Mouse (Mus musculus): ENCODE measurements around the gene Acadvl. TPM values are rescaled to one million over a fixed set of nuclear protein-coding genes. Genes with fewer than 3 reads are reported as not detected.

Gene Acadvl
- total and polyA plus RNA-seq, 3 experiments = 92.5 to 123 TPM; not detected in 1

DNA sequence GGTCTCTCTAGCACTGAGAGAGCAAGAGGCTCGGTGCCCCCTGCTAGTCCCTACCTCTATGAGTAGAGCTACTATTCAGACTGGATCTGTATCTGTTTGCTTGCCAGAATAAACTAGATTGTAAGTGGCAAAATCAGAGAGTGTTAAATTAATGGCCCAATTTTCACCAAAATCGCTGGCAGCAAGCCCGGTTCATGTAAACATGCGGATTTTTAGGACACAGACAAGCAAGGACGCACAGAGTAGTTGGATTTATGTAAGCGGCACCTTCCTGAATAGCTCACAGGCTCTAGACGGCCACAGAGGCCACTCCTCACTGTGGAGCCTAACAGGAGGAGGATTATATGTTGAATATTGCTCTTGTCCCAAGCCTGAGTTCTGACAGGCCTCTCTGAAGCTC, 37.9 kb upstream of the Acadvl start:
- H3K27me3 ChIP-seq (ENCODE audit: control insufficient read depth in 1 of 2, insufficient read depth in 2 of 2, low read length in 2 of 2) = no peaks in the 10 kb centered on the region; a peak in 1 of 4 replicates
- no peak for TF ChIP-seq UBTF (IDR thresholded peaks at IDR 0.05; ENCODE audit: borderline replicate concordance, insufficient read depth, low read depth, low read length)
- TF ChIP-seq TAL1 (IDR thresholded peaks at IDR 0.05; ENCODE audit: low read length) = no peak
- no peak for TF ChIP-seq RCOR1 (IDR thresholded peaks at IDR 0.05; ENCODE audit: low read depth, low read length)
- no peak for TF ChIP-seq ELF1 (IDR thresholded peaks at IDR 0.05; ENCODE audit: low read depth, low read length)
- TF ChIP-seq KAT2A (conservative IDR thresholded peaks at IDR 0.05; ENCODE audit: low read depth, low read length) = no peak
- TF ChIP-seq JUND (IDR thresholded peaks at IDR 0.05; ENCODE audit: low read depth, low read length) = no peak
- no peak for TF ChIP-seq POLR2A (IDR thresholded peaks at IDR 0.05; ENCODE audit: control insufficient read depth in 1 of 2, insufficient read depth in 1 of 2, low read depth in 1 of 2, low read length in 2 of 2, poor library complexity in 1 of 2)
- no peak for TF ChIP-seq EP300 (IDR thresholded peaks at IDR 0.05; ENCODE audit: low read depth in 1 of 2, low read length in 2 of 2)
- TF ChIP-seq MAFK (IDR thresholded peaks at IDR 0.05; ENCODE audit: borderline replicate concordance, low read depth, low read length) = no peak
- no peak for TF ChIP-seq NELFE (IDR thresholded peaks at IDR 0.05; ENCODE audit: low read depth, low read length)
- no peak for TF ChIP-seq E2F4 (IDR thresholded peaks at IDR 0.05; ENCODE audit: borderline replicate concordance, low read depth, low read length)
- TF ChIP-seq ETS1 (IDR thresholded peaks at IDR 0.05; ENCODE audit: low read depth, low read length) = no peak
- H3K9ac ChIP-seq (ENCODE audit: control insufficient read depth, low read depth, low read length, poor library complexity, severe bottlenecking) = no peak overlapping the region
- H3K27ac ChIP-seq (ENCODE audit: control insufficient read depth, low read depth, low read length) = no peak overlapping the region
- no peak overlapping the region for H3K4me3 ChIP-seq (ENCODE audit: control insufficient read depth in 1 of 2, insufficient read depth in 1 of 2, low read depth in 2 of 2, low read length in 2 of 2)
- no peaks in the 10 kb centered on the region for H3K4me1 ChIP-seq (ENCODE audit: control insufficient read depth in 1 of 2, insufficient read depth in 2 of 2, low read length in 2 of 2)
- H3K9me3 ChIP-seq (replicated peaks; ENCODE audit: insufficient read depth, low read length) = no peaks in the 10 kb centered on the region
- H3K36me3 ChIP-seq (ENCODE audit: control insufficient read depth in 1 of 2, insufficient read depth in 2 of 2, low read length in 2 of 2) = no peaks in the 10 kb centered on the region
- DNase-seq (ENCODE audit: low read depth, low spot score) = no peak
- H3K79me2 ChIP-seq (ENCODE audit: control insufficient read depth, insufficient read depth, low read length, poor library complexity) = no peaks in the 10 kb centered on the region

DNA sequence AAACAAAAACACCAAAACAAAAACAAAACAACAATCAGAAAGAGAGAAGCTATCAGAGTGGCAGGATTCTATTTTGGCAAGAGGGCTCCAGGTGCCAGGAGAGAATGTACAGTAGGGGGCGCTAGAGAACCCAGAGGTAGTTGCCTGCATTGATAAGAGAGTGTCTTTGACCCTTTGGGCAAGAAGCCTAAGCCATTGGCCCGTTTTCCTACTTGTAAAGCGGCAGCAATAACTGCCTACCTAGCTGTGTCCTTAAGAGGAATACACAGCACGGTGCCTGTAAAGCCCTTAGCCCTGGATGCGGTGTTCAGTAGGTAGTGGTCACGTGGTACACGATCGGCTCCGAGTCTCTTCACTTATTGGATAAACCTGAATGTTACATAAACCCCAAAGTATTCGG, 34.6 kb upstream of the Acadvl start:
- peak; percentile 45 for DNase-seq (ENCODE audit: low read depth, low spot score)
- Histone ChIP-seq H3K27ac (ENCODE audit: control insufficient read depth, low read depth, low read length) (no peak overlapping the region), H3K4me1 (ENCODE audit: control insufficient read depth in 1 of 2, insufficient read depth in 2 of 2, low read length in 2 of 2) (no peaks in the 10 kb centered on the region), H3K9me3 (replicated peaks; ENCODE audit: insufficient read depth, low read length) (no peaks in the 10 kb centered on the region), H3K4me3 (ENCODE audit: control insufficient read depth in 1 of 2, insufficient read depth in 1 of 2, low read depth in 2 of 2, low read length in 2 of 2) (no peak overlapping the region), H3K36me3 (ENCODE audit: control insufficient read depth in 1 of 2, insufficient read depth in 2 of 2, low read length in 2 of 2) (no peaks in the 10 kb centered on the region), H3K79me2 (ENCODE audit: control insufficient read depth, insufficient read depth, low read length, poor library complexity) (no peaks in the 10 kb centered on the region), H3K27me3 (ENCODE audit: control insufficient read depth in 1 of 2, insufficient read depth in 2 of 2, low read length in 2 of 2) (no peaks in the 10 kb centered on the region; a peak in 1 of 4 replicates), H3K9ac (ENCODE audit: control insufficient read depth, low read depth, low read length, poor library complexity, severe bottlenecking) (no peak overlapping the region)
- TF ChIP-seq CTCF (IDR thresholded peaks at IDR 0.05 in 2 of 3, conservative IDR thresholded peaks at IDR 0.05 in 1 of 3; ENCODE audit: control insufficient read depth in 1 of 3, insufficient read depth in 1 of 3, low read depth in 2 of 3, low read length in 3 of 3, poor library complexity in 1 of 3, severe bottlenecking in 1 of 3) (peak; percentile 60 to 72 (median 61)), MAFK (IDR thresholded peaks at IDR 0.05; ENCODE audit: borderline replicate concordance, low read depth, low read length) (no peak)

- DNase-seq (ENCODE audit: low read depth, low spot score) = no peak
- Histone ChIP-seq H3K4me3 (ENCODE audit: control insufficient read depth in 1 of 2, insufficient read depth in 1 of 2, low read depth in 2 of 2, low read length in 2 of 2) (no peak overlapping the region), H3K9me3 (replicated peaks; ENCODE audit: insufficient read depth, low read length) (no peaks in the 10 kb centered on the region), H3K27ac (ENCODE audit: control insufficient read depth, low read depth, low read length) (no peak overlapping the region), H3K79me2 (ENCODE audit: control insufficient read depth, insufficient read depth, low read length, poor library complexity) (no peaks in the 10 kb centered on the region), H3K4me1 (ENCODE audit: control insufficient read depth in 1 of 2, insufficient read depth in 2 of 2, low read length in 2 of 2) (no peaks in the 10 kb centered on the region), H3K36me3 (ENCODE audit: control insufficient read depth in 1 of 2, insufficient read depth in 2 of 2, low read length in 2 of 2) (no peaks in the 10 kb centered on the region), H3K9ac (ENCODE audit: control insufficient read depth, low read depth, low read length, poor library complexity, severe bottlenecking) (no peak overlapping the region), H3K27me3 (ENCODE audit: control insufficient read depth in 1 of 2, insufficient read depth in 2 of 2, low read length in 2 of 2) (no peaks in the 10 kb centered on the region; a peak in 1 of 4 replicates)
- no peak for TF ChIP-seq BHLHE40 (IDR thresholded peaks at IDR 0.05; ENCODE audit: borderline replicate concordance, low read depth, low read length)
- TF ChIP-seq GABPA (IDR thresholded peaks at IDR 0.05; ENCODE audit: low read depth, low read length) = no peak
- no peak for TF ChIP-seq POLR2AphosphoS2 (IDR thresholded peaks at IDR 0.05; ENCODE audit: low read length)
- TF ChIP-seq POLR2AphosphoS5 (IDR thresholded peaks at IDR 0.05; ENCODE audit: borderline replicate concordance, low read depth, low read length) = no peak
- no peak for TF ChIP-seq SIN3A (IDR thresholded peaks at IDR 0.05; ENCODE audit: low read length)
- TF ChIP-seq TBP (IDR thresholded peaks at IDR 0.05; ENCODE audit: low read depth, low read length) = no peak
- TF ChIP-seq NELFE (IDR thresholded peaks at IDR 0.05; ENCODE audit: low read depth, low read length) = no peak
- no peak for TF ChIP-seq MAZ (IDR thresholded peaks at IDR 0.05; ENCODE audit: low read depth, low read length)
- no peak for TF ChIP-seq UBTF (IDR thresholded peaks at IDR 0.05; ENCODE audit: borderline replicate concordance, insufficient read depth, low read depth, low read length)
- TF ChIP-seq MAFK (IDR thresholded peaks at IDR 0.05; ENCODE audit: borderline replicate concordance, low read depth, low read length) = no peak
- TF ChIP-seq SMC3 (IDR thresholded peaks at IDR 0.05; ENCODE audit: low read depth, low read length) = no peak
- no peak for TF ChIP-seq ETS1 (IDR thresholded peaks at IDR 0.05; ENCODE audit: low read depth, low read length)
- TF ChIP-seq CTCF (IDR thresholded peaks at IDR 0.05 in 2 of 3, conservative IDR thresholded peaks at IDR 0.05 in 1 of 3; ENCODE audit: control insufficient read depth in 1 of 3, insufficient read depth in 1 of 3, low read depth in 2 of 3, low read length in 3 of 3, poor library complexity in 1 of 3, severe bottlenecking in 1 of 3) = no peak
- no peak for TF ChIP-seq CHD2 (IDR thresholded peaks at IDR 0.05; ENCODE audit: low read length)
- TF ChIP-seq CHD1 (IDR thresholded peaks at IDR 0.05; ENCODE audit: low read depth, low read length) = no peak
Observed at GRCm38 (mm10) chr11:70049366-70049765, 34.2 kb upstream of the Acadvl start.
